Mouse (Mus musculus): ENCODE data around the gene Ppif.

DNA sequence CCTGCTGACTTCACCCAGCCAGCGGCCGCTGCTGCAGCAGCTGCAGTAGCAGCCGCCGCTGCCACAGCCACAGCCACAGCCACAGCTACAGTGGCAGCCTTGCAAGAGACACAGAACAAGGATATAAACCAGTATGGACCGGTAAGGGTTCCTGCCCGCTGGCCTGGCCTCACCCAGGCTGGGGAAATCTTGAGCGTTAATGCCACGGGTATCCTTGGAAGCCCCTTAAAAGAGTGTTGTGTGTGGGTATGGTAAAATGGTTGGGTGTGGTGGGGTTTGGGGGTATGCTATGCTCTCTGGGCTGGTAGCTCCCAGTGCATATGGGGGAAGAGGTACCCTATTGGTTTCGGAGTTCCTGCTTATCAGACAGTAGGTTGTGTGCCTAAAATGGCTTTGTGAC is 48.2 kb upstream of the Ppif start:
- no peak for TF ChIP-seq CTCF (conservative IDR thresholded peaks at IDR 0.05; ENCODE audit: insufficient read depth, insufficient read length, low read depth, low read length)
- TF ChIP-seq POLR2A (IDR thresholded peaks at IDR 0.05; ENCODE audit: low read depth, low read length) = no peak

Data from kidney, adult 2 months (tissue).